ENCODE assay signal across 9 mouse cellular contexts in the genomic region with DNA sequence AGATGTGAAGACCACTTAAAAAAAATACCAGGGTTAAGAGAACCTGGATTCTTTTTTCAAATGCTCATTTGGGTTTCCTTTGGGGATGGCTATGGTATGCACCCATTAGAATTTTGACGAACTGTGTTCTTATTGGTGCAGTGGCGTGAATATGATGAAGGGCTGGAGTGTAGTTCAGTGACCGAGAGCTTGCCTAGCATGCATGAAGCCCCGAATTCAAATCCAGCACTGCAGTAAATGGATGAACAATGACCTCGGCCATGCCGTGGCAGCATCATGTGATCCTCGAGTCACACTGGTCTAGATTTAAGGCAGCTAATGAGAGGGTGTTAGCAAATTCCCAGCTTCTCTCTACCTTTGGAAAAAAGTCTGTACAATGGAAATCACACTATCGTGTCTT.
DNase-seq lines count a peak whose midpoint lies in the region; ATAC-seq and TF ChIP-seq lines count a peak whose summit lies in the region.
"Had no signal": no experiment of that assay in that cellular context is flagged by ENCODE, and none has a peak within 500 bp of the region (broad histone marks: within the 10 kb centered on the region; RNA-seq: fewer than 3 reads in every experiment).

No protein-coding gene starts in this region.

- H3K36me3 ChIP-seq in neural tube, embryonic 11.5 days (ENCODE audit: control insufficient read depth, insufficient read depth, low read length): no peaks in the 10 kb centered on the region
- H3K36me3 ChIP-seq in midbrain, embryonic 10.5 days: peaks cover 8% of the 10 kb centered on the region

- peak overlapping the region; percentile 49 for H3K4me3 ChIP-seq in gastrocnemius, adult 2 months
- no peak overlapping the region for H3K4me3 ChIP-seq in neural tube, embryonic 11.5 days (ENCODE audit: low read depth, low read length)
- 0 out of 2 replicates have a peak overlapping the region, but pooled peaks have one; percentile 18 for H3K4me3 ChIP-seq in midbrain, embryonic 10.5 days

- no peak overlapping the region for H3K4me2 ChIP-seq in neural tube, embryonic 11.5 days (ENCODE audit: low read depth)

- no peak for TF ChIP-seq CTCF in gastrocnemius, adult 2 months (IDR thresholded peaks at IDR 0.05)

- intact Hi-C loops in gastrocnemius, adult 2 months (cut with DNase I): loop anchor here (5.0 kb wide), 1 partner anchor 41 kb away; no protein-coding TSS in a partner anchor

- no peak for ATAC-seq in neural tube, embryonic 11.5 days (ENCODE audit: insufficient read depth, low FRiP score, low TSS enrichment)

- H3K9me3 ChIP-seq in neural tube, embryonic 11.5 days (ENCODE audit: control insufficient read depth, low read length): no peaks in the 10 kb centered on the region
- H3K9me3 ChIP-seq in midbrain, embryonic 10.5 days (replicated peaks): peaks cover 2% of the 10 kb centered on the region; the same call in 1 of the 2 replicates

- H3K4me1 ChIP-seq in neural tube, embryonic 11.5 days (ENCODE audit: control insufficient read depth, insufficient read depth, low read length): peaks cover 5% of the 10 kb centered on the region; the same call in 1 of the 2 replicates
- H3K4me1 ChIP-seq in midbrain, embryonic 10.5 days: peaks cover 44% of the 10 kb centered on the region

- H3K27ac ChIP-seq in gastrocnemius, adult 2 months: peak overlapping the region; percentile 84
- H3K27ac ChIP-seq in neural tube, embryonic 11.5 days (ENCODE audit: low read depth, low read length): peak overlapping the region; percentile 68; the same call in 1 of the 2 replicates
- peak overlapping the region; percentile 88 for H3K27ac ChIP-seq in midbrain, embryonic 10.5 days (replicated peaks)

- H3K9ac ChIP-seq in neural tube, embryonic 11.5 days (ENCODE audit: low read length): no peak overlapping the region

- DNase-seq in gastrocnemius, adult 2 months: no peak
- DNase-seq in gastrocnemius, postnatal 10 days: no peak
- DNase-seq in neural tube, embryonic 11.5 days (ENCODE audit: low spot score): no peak
- no peak for DNase-seq in neural tube, embryonic 10.5 days (ENCODE audit: extremely low spot score, low spot score)
- DNase-seq in midbrain, embryonic 10.5 days (ENCODE audit: low spot score): no peak
- DNase-seq in layer of hippocampus, adult 9-11 months: no peak
- DNase-seq in thymus, postnatal 0 days (ENCODE audit: low spot score): no peak
- DNase-seq in kidney, adult 9 months: no peak
- DNase-seq: thymus, postnatal 36 days had no signal

- no peaks in the 10 kb centered on the region for H3K27me3 ChIP-seq in neural tube, embryonic 11.5 days (ENCODE audit: control insufficient read depth, insufficient read depth, low read length)
- no peaks in the 10 kb centered on the region for H3K27me3 ChIP-seq in midbrain, embryonic 10.5 days (ENCODE audit: low read depth, poor library complexity, severe bottlenecking)

- 86% methylated on average over 8 of the region's 8 CpGs for WGBS in neural tube, embryonic 11.5 days
- WGBS in midbrain, embryonic 10.5 days: 75% methylated on average over 8 of the region's 8 CpGs
